Mouse (Mus musculus) R1 (cell line): ENCODE results near the gene Add2.

Experiments used
- DNase-seq: peaks from one replicate; pipeline ENCODE4 v3.0.0-alpha.2; 2018; ENCODE audit warnings: low read depth, low spot score

Add2 gene

DNA sequence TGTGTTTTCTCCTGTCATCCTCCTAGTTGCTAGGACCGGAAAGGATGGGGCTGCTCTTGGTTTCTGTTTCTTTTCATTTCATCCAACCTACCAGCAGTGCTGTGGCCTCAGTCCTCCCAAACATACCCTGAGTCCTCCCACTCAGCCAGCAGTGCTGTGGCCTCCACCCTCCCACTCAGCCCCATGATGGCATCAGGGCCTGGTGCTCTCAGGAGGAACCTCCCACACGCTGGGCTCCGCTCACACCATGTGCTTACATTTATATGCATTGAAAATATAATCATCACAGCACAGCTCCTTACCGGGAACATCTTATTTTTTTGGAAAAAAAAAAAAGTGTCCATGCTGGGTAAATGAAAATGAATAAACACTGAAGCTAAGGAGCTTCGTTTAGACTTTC is 20.0 kb downstream of the Add2 start:
- DNase-seq: no peak

GRCm38 (mm10) chr6:86050586-86051268 is 22.2 kb downstream of the Add2 start:
- DNase-seq: no peak

GRCm38 (mm10) chr6:86052032-86052459 is 23.6 kb downstream of the Add2 start:
- DNase-seq: no peak

DNA sequence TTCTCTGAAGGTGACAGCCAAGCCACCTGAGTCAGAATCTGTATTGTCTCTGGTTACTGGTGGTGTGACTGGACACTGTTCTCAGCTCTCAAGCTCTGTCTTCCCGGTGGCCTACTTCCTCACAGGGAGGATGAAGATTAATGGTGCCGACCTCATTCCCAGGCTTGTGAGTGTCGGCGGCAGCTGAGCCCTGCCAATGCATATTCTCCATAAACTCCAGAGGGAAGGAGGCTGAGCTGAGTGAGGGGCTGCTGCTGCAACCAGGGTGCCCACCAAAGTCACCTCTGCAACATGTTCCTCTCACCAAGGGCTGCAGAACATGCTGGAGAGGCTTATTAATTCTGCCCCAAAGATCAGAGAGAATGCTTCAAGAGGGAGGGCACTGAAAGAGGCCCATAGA is 24.1 kb downstream of the Add2 start:
- DNase-seq: no peak

- DNase-seq: no peak
Observed at GRCm38 (mm10) chr6:86053099-86053498, 24.6 kb downstream of the Add2 start.

- DNase-seq: no peak
Observed at GRCm38 (mm10) chr6:86053594-86053993, 25.1 kb downstream of the Add2 start.

- no peak for DNase-seq
Observed at GRCm38 (mm10) chr6:86058475-86058874, 30.0 kb downstream of the Add2 start.

DNA sequence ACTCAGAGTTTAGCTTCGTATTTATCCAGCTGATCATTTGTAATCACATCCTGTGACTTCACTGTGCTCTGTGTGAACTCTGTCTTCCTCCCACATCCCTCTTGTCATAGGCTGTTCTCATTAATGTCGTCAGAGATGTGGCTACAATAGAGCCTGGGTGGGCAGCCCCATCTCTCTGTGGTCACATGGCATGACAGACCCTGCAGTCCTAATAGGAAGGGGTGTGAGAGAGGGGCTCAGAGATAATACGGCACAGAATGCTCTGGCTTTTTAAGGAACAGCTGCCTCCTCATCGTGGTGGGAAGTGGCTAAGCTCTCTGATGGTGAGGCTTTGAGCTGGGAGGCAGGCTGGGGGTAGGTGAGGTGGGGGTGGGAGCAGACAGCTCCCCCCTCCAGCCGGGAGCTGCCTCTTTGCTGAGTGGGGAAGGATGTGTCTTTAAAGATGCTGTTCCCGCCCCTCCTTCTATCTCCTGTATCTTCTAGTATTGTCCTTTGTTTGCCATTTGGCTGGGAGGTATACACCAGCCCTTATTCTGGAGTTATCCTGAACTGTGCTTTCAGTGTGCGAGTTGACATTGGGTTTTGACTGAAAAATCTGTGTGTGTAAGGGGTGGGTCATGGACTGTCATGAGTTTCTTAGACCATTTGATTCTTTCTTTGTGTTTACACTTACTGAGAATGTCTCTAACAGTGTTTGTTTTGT is 30.8 kb downstream of the Add2 start:
- DNase-seq: no peak

- no peak for DNase-seq
Observed at GRCm38 (mm10) chr6:86060170-86060569, 31.7 kb downstream of the Add2 start.

- no peak for DNase-seq
Observed at GRCm38 (mm10) chr6:86062226-86062625, 33.7 kb downstream of the Add2 start.

- DNase-seq: no peak
Observed at GRCm38 (mm10) chr6:86062684-86063083, 34.2 kb downstream of the Add2 start.

- DNase-seq: peak; percentile 30
Observed at GRCm38 (mm10) chr6:86064318-86065016, 36.0 kb downstream of the Add2 start.

GRCm38 (mm10) chr6:86066727-86067126 is 38.2 kb downstream of the Add2 start:
- DNase-seq: no peak

DNA sequence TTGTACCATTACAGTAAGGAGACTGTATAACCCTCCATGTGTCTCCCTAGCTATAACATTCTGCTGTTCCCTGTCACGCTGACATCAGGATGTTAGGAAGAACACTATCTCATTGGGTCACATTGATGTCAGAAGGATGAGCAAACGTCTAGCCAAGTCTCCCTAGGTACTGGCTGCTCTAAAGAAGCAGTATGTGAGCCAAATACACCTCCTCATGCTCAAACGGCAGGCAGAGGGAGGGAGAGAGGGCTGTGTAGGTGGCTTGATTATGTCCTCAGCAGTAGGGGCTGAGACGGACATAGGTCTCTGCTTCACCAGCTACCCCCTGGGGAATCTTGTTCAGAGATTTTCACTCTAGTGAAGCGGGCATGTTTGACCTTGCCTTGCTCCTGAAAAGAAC is 38.7 kb downstream of the Add2 start:
- no peak for DNase-seq

GRCm38 (mm10) chr6:86069009-86069408 is 40.5 kb downstream of the Add2 start:
- DNase-seq: no peak

DNA sequence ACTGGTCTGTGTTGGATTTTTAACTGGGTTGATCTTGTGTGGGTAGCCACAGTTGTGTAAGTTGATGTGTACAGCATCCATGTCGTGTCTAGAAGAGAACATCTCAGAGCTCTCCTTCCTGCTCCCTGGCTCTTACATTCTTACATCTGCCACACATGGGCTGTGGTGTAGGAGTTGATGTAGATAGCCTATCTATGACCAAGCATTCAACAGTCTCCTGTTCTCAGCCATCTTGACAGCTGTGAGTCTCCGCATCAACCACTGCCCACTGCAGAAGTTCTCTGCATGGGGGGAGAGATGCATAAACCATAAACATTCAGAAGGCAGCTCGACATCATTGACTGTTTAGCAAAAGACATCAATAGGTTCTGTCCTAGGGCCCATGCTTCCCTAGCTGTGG is 41.4 kb downstream of the Add2 start:
- DNase-seq: no peak

- DNase-seq: no peak
Observed at GRCm38 (mm10) chr6:86070277-86070676, 41.8 kb downstream of the Add2 start.

DNA sequence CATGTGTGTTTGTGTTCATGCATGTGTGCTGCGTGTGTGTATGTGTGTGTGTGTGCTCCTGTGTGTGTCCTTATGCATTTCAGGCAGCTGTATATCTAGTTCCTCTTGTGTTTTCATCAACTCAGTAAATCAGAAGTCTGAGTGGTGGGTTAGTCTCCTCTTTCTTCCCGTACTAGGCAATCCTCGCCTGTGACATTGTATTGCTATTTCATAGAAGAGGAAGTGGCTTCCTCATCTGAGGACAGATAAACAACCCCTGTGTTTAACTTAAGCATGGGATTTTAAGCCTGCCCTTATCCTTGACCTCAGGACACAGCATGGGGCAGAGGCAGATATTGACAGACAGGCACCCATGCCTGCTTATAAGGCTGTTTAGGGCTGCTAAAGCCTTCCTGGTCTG is 45.4 kb downstream of the Add2 start:
- no peak for DNase-seq

DNA sequence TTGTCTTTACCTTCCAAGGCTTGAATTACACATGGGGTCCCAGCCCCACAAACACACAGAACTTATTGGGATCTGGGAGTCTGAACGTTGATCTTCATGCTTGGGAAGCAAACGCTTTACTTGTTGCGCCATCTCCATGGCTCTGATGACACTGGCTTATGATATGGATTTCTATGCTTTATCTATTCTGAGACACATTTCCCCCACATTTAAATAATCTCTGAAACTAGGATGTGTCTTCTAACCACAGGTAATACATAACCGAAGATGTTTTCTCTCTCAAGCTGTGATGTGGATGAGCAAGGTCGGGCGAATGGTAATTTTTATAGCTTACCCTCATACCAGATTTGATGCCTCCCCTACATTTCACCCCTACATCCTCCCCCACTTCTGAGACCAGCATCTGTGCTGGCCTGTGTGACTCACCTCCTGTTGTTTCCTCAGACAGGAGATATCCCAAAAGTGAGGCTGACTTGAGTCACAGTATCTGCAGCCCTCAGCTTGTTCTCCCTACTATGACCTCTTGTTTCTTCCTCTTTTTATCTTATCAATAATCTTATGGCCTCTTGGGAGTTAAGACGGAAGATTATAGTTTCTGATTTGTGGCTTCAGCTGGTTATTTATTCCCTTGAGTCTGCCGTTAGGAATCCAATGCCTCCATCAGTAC is 46.2 kb downstream of the Add2 start:
- no peak for DNase-seq

- DNase-seq: no peak
Observed at GRCm38 (mm10) chr6:86076525-86076924, 48.0 kb downstream of the Add2 start.

DNA sequence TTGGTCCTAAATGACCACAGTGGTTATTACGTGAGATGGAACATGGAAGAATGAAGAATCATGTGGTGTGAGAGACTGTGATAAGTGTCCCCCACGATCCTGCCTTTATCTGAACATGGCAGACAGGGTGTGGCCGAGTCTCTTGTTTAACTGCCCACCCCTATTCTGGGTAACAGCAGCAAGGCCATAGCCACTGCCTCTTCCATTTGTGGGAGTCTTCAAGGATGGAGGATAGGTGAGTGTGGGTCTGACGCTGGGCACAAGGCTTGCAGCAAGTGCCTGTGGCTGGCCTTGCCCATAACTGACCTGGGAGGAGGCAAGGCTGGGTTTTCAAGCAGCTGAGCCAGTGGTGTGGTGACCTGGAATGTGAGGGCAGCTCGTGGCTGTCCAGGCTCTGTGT is 49.4 kb downstream of the Add2 start:
- DNase-seq: no peak

DNA sequence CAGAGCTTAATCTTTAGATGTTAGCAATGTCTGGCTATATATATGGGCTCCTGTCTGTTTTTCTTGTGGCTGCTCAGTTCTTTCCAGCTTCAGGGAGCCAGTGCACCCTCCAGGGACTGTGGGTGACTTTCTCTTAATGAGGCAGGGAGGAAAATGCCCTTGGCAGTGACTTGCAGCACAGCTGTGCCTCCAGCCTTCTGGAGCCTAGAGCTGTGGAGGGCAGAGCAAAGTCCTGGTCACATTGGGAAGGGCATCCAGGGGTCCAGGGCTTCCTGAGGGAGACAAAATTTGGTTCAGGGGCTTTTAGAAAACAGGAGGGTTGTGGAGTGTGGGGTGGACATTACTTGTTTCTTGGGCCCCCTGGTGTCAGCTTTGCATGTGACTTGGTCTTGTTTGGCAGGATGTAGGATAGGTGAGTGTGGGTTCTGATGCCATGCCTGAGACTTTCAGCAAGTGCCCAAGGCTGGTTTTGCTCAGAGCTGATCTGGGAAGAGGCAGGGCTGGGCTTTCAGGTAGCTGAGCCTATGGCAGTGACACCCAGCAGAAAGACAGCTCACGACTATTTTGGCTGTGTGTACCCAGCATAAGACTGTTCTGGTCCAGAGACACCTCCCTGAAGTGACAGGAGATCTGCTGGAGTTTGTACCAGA is 50.0 kb downstream of the Add2 start:
- DNase-seq: no peak
